13 mouse cellular contexts compared by ENCODE assay signal in genomic region chr17:6776576-6776975, GRCm38 (mm10). TPM values are rescaled to one million over a fixed set of nuclear protein-coding genes. Genes with fewer than 3 reads are reported as not detected.
DNase-seq lines count a peak whose midpoint lies in the region; ATAC-seq and TF ChIP-seq lines count a peak whose summit lies in the region.
"Had no signal": no experiment of that assay in that cellular context is flagged by ENCODE, and none has a peak within 500 bp of the region (broad histone marks: within the 10 kb centered on the region; RNA-seq: fewer than 3 reads in every experiment).

No protein-coding gene starts in this region.

- no peak overlapping the region for H3K4me2 ChIP-seq in hindbrain, embryonic 16.5 days (ENCODE audit: low read length)
- no peak overlapping the region for H3K4me2 ChIP-seq in stomach, embryonic 15.5 days
- H3K4me2 ChIP-seq: heart, embryonic 11.5 days; midbrain, embryonic 11.5 days had no signal

- H3K27me3 ChIP-seq in hindbrain, embryonic 10.5 days (ENCODE audit: insufficient read depth, poor library complexity, severe bottlenecking) = peaks cover 23% of the 10 kb centered on the region
- H3K27me3 ChIP-seq in hindbrain, embryonic 16.5 days (replicated peaks; ENCODE audit: control insufficient read depth, insufficient read depth, low read length) = peaks cover 3% of the 10 kb centered on the region; the same call in 1 of the 2 replicates
- H3K27me3 ChIP-seq in spleen, adult 2 months (ENCODE audit: control insufficient read depth, insufficient read depth, low read length) = no peaks in the 10 kb centered on the region
- peaks cover 26% of the 10 kb centered on the region for H3K27me3 ChIP-seq in embryonic facial prominence, embryonic 10.5 days (replicated peaks; ENCODE audit: low read depth, poor library complexity, severe bottlenecking)
- H3K27me3 ChIP-seq in stomach, embryonic 15.5 days (replicated peaks) = no peaks in the 10 kb centered on the region

- no peaks in the 10 kb centered on the region for H3K9me3 ChIP-seq in hindbrain, embryonic 10.5 days
- H3K9me3 ChIP-seq in hindbrain, embryonic 16.5 days (ENCODE audit: control insufficient read depth, low read length) = no peaks in the 10 kb centered on the region
- no peaks in the 10 kb centered on the region for H3K9me3 ChIP-seq in embryonic facial prominence, embryonic 10.5 days
- no peaks in the 10 kb centered on the region for H3K9me3 ChIP-seq in stomach, embryonic 15.5 days
- H3K9me3 ChIP-seq: G1E had no signal

- H3K9ac ChIP-seq in hindbrain, embryonic 16.5 days (ENCODE audit: low read depth, low read length) = no peak overlapping the region
- H3K9ac ChIP-seq in stomach, embryonic 15.5 days = no peak overlapping the region

- H3K27ac ChIP-seq in hindbrain, embryonic 10.5 days = peak overlapping the region; percentile 76
- H3K27ac ChIP-seq in hindbrain, embryonic 16.5 days (ENCODE audit: low read depth, low read length) = no peak overlapping the region
- H3K27ac ChIP-seq in spleen, adult 2 months (ENCODE audit: insufficient read depth, low read length) = peak overlapping the region; percentile 41; the same call in 1 of the 2 replicates
- peak overlapping the region; percentile 71 for H3K27ac ChIP-seq in embryonic facial prominence, embryonic 10.5 days (replicated peaks)
- H3K27ac ChIP-seq in stomach, embryonic 15.5 days = peak overlapping the region; percentile 51; the same call in 1 of the 2 replicates

- no peak overlapping the region for H3K4me3 ChIP-seq in hindbrain, embryonic 10.5 days
- no peak overlapping the region for H3K4me3 ChIP-seq in hindbrain, embryonic 16.5 days (ENCODE audit: low read length)
- no peak overlapping the region for H3K4me3 ChIP-seq in spleen, adult 2 months (ENCODE audit: extremely low read depth, insufficient read depth, insufficient read length)
- no peak overlapping the region for H3K4me3 ChIP-seq in embryonic facial prominence, embryonic 10.5 days
- no peak overlapping the region for H3K4me3 ChIP-seq in stomach, embryonic 15.5 days (replicated peaks)
- H3K4me3 ChIP-seq: erythroblast, embryonic 14.5 days had no signal

- no peak for TF ChIP-seq POLR2A in spleen, adult 2 months (IDR thresholded peaks at IDR 0.05; ENCODE audit: low read depth, low read length)

- no peak for DNase-seq in hindbrain, embryonic 10.5 days (ENCODE audit: low spot score)
- DNase-seq in spleen, adult 2 months (ENCODE audit: low read depth in 1 of 2, low spot score in 2 of 2) = no peak
- no peak for DNase-seq in spleen, postnatal 14 days (ENCODE audit: low spot score in 2 of 2)
- no peak for DNase-seq in embryonic facial prominence, embryonic 10.5 days (ENCODE audit: low spot score)
- DNase-seq in layer of hippocampus, postnatal 25 days (ENCODE audit: extremely low spot score in 1 of 2, low spot score in 1 of 2) = no peak
- DNase-seq: gastrocnemius, postnatal 10 days had no signal

- H3K36me3 ChIP-seq in hindbrain, embryonic 10.5 days = no peaks in the 10 kb centered on the region
- H3K36me3 ChIP-seq in hindbrain, embryonic 16.5 days (ENCODE audit: control insufficient read depth, insufficient read depth, low read length) = no peaks in the 10 kb centered on the region
- H3K36me3 ChIP-seq in spleen, adult 2 months (ENCODE audit: control insufficient read depth, insufficient read depth, low read length) = peaks cover 5% of the 10 kb centered on the region; the same call in 1 of the 2 replicates
- no peaks in the 10 kb centered on the region for H3K36me3 ChIP-seq in embryonic facial prominence, embryonic 10.5 days (replicated peaks)
- no peaks in the 10 kb centered on the region for H3K36me3 ChIP-seq in stomach, embryonic 15.5 days

- no peak for ATAC-seq in hindbrain, embryonic 16.5 days
- ATAC-seq in stomach, embryonic 15.5 days (ENCODE audit: insufficient read depth, low FRiP score, low read depth) = no peak
- no peak for ATAC-seq in megakaryocyte-erythroid progenitor cell, adult 5-6 weeks (replicated peaks; ENCODE audit: low FRiP score, low TSS enrichment, poor library complexity, severe bottlenecking)

- H3K4me1 ChIP-seq in hindbrain, embryonic 10.5 days (replicated peaks) = peaks cover 79% of the 10 kb centered on the region
- peaks cover 10% of the 10 kb centered on the region for H3K4me1 ChIP-seq in hindbrain, embryonic 16.5 days (ENCODE audit: control insufficient read depth, insufficient read depth, low read depth, low read length)
- peaks cover 52% of the 10 kb centered on the region for H3K4me1 ChIP-seq in spleen, adult 2 months (ENCODE audit: control insufficient read depth, insufficient read depth, insufficient read length)
- peaks cover 64% of the 10 kb centered on the region for H3K4me1 ChIP-seq in embryonic facial prominence, embryonic 10.5 days
- H3K4me1 ChIP-seq in stomach, embryonic 15.5 days = peaks cover 33% of the 10 kb centered on the region

- TF ChIP-seq CTCF in spleen, adult 2 months (IDR thresholded peaks at IDR 0.05; ENCODE audit: extremely low read depth, insufficient read depth, insufficient read length, insufficient replicate concordance) = no peak

- 36% methylated on average over 5 of the region's 5 CpGs for WGBS in hindbrain, embryonic 10.5 days
- 36% methylated on average over 5 of the region's 5 CpGs for WGBS in hindbrain, embryonic 16.5 days
- WGBS in spleen, adult 2 months = 51% methylated on average over 5 of the region's 5 CpGs
- WGBS in embryonic facial prominence, embryonic 10.5 days = 31% methylated on average over 5 of the region's 5 CpGs
- WGBS in stomach, embryonic 15.5 days = 47% methylated on average over 5 of the region's 5 CpGs

RNA-seq across cellular contexts. Expression of gene Ezr, which starts 6.0 kb away (rescaled TPM):
- polyA plus RNA-seq in hindbrain, embryonic 10.5 days (2016; fragmentation: Nextera tagmentation; extraction: Ambion mirVana) = 85.2 and 99.4 TPM in 2 replicates
- polyA plus RNA-seq in hindbrain, embryonic 16.5 days (2015; fragmentation: Nextera tagmentation; extraction: Ambion mirVana) = 69.9 and 73.3 TPM in 2 replicates
- polyA plus RNA-seq in spleen, adult 2 months (2012; rRNA removed) = 63.0 and 73.5 TPM in 2 replicates
- 51.6 and 55.0 TPM in 2 replicates for polyA plus RNA-seq in embryonic facial prominence, embryonic 10.5 days (2016; fragmentation: Nextera tagmentation; extraction: Ambion mirVana)
- 223 and 228 TPM in 2 replicates for polyA plus RNA-seq in stomach, embryonic 15.5 days (2015; fragmentation: Nextera tagmentation; extraction: Ambion mirVana)
- 10 to 100 TPM; 48.4 to 48.7 TPM for total RNA-seq in layer of hippocampus, postnatal 25 days (2021)
- 82.2 and 85.0 TPM in 2 replicates for total RNA-seq in megakaryocyte-erythroid progenitor cell, adult 5-6 weeks (2014; fragmentation: Nextera tagmentation)
- 161 and 203 TPM in 2 replicates for total RNA-seq in megakaryocyte-erythroid progenitor cell, adult 5-6 weeks (2017)
